Mouse (Mus musculus) midbrain, embryonic 16.5 days (tissue): ENCODE results near the gene Sord. TPM values are rescaled to one million over a fixed set of nuclear protein-coding genes. Genes with fewer than 3 reads are reported as not detected.

Experiments used
- ATAC-seq: fragments of 200-750 bp; cut with Nextera tagmentation; 2 replicates; pipeline ENCODE4 v1.8.0; 2017; ENCODE audit warnings: moderate TSS enrichment
- H3K27ac ChIP-seq: fragments of 300-500 bp; sonication (generic); 2 replicates; pipeline ENCODE4 v1.5.1; 2014; ENCODE audit warnings: mild to moderate bottlenecking, low read length, mixed read lengths
- H3K27me3 ChIP-seq: fragments of 300-500 bp; sonication (generic); 2 replicates; pipeline ENCODE4 v1.6.1; 2014; ENCODE audit warnings: low read depth, low read length, mixed read lengths; ENCODE audit not compliant: control insufficient read depth, insufficient read depth
- H3K36me3 ChIP-seq: fragments of 300-500 bp; sonication (generic); 2 replicates; pipeline ENCODE4 v1.6.1; 2014; ENCODE audit warnings: mild to moderate bottlenecking, low read length, moderate library complexity, mixed read lengths; ENCODE audit not compliant: control insufficient read depth, insufficient read depth
- H3K4me1 ChIP-seq: fragments of 300-500 bp; sonication (generic); 2 replicates; pipeline ENCODE4 v1.6.1; 2014; ENCODE audit warnings: mild to moderate bottlenecking, low read length, mixed read lengths; ENCODE audit not compliant: control insufficient read depth, insufficient read depth
- H3K4me2 ChIP-seq: fragments of 300-500 bp; sonication (generic); 2 replicates; pipeline ENCODE4 v1.6.1; 2014; ENCODE audit warnings: mild to moderate bottlenecking, low read length, mixed read lengths
- H3K4me3 ChIP-seq: fragments of 300-500 bp; sonication (generic); 2 replicates; pipeline ENCODE4 v1.5.1; 2014; ENCODE audit warnings: low read depth, mild to moderate bottlenecking, low read length, moderate library complexity, mixed read lengths
- H3K9ac ChIP-seq: fragments of 300-500 bp; sonication (generic); 2 replicates; pipeline ENCODE4 v1.6.1; 2014; ENCODE audit warnings: low read depth, low read length, mixed read lengths
- H3K9me3 ChIP-seq: fragments of 300-500 bp; sonication (generic); replicated peaks from 2 replicates; pipeline ENCODE4 v1.6.1; 2014; ENCODE audit warnings: mild to moderate bottlenecking, low read length, mixed read lengths; ENCODE audit not compliant: control insufficient read depth, poor library complexity, severe bottlenecking
- WGBS: fragments of 180-500 bp; shearing (Covaris S2); extraction: QIAGEN DNeasy Blood & Tissue Kit; methylation state at CpG from one replicate; pipeline ENCODE4 v1.1.7; 2014; 5-methylcytosine and 5-hydroxymethylcytosine counted together
- polyA plus RNA-seq: library from polyadenylated mRNA; unstranded; fragments of >200 nt; fragmentation: Nextera tagmentation; extraction: Ambion mirVana; gene quantifications from 2 replicates; pipeline ENCODE4 v1.2.1, GENCODE M21; 2015

Gene Sord
- polyA plus RNA-seq, 1 experiment from 2014 or later = 25.5 TPM

GRCm38 (mm10) chr2:122233759-122234557 lies 591 bp upstream of the Sord start:
- Histone ChIP-seq H3K36me3 (no peaks in the 10 kb centered on the region), H3K9me3 (no peaks in the 10 kb centered on the region), H3K4me1 (0 out of 2 replicates have a peak, but pooled peaks cover 2% of the 10 kb centered on the region), H3K4me2 (peak overlapping the region; percentile 72), H3K9ac (peak overlapping the region; percentile 53), H3K27ac (peak overlapping the region; percentile 53), H3K4me3 (peak overlapping the region; percentile 57), H3K27me3 (no peaks in the 10 kb centered on the region)
- WGBS = 4% methylated on average over 26 of the region's 26 CpGs
- ATAC-seq = peak; percentile 46

GRCm38 (mm10) chr2:122235425-122235824 lies 876 bp downstream of the Sord start:
- H3K27me3 ChIP-seq = no peaks in the 10 kb centered on the region
- no peak for ATAC-seq
- H3K4me3 ChIP-seq = peak overlapping the region; percentile 57
- H3K36me3 ChIP-seq = no peaks in the 10 kb centered on the region
- WGBS = 84% methylated on average over 2 of the region's 2 CpGs
- no peak overlapping the region for H3K27ac ChIP-seq
- H3K4me1 ChIP-seq = 0 out of 2 replicates have a peak, but pooled peaks cover 2% of the 10 kb centered on the region
- H3K9ac ChIP-seq = no peak overlapping the region
- H3K9me3 ChIP-seq = no peaks in the 10 kb centered on the region
- peak overlapping the region; percentile 72 for H3K4me2 ChIP-seq

DNA sequence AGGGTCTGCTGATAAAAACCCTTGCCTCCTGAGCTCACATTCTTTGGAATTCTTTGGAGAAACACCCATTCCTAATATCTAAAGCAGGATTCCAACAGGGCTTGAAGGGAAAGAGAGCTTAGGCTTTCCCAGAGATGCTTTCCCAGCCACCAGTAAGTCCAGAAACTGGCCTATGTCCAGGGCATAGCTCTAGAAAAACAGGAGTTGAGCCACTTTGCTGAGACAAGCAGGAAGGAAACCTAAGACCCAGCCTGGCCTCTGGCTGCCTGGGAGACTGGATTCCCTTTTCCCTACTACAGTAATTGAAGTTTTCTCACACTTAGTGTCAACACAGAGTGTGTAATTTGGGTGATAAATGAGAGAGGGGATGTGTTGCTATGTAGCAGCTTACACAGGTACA lies 1.8 kb downstream of the Sord start:
- H3K4me3 ChIP-seq = no peak overlapping the region
- H3K4me1 ChIP-seq = 0 out of 2 replicates have a peak, but pooled peaks cover 2% of the 10 kb centered on the region
- no peaks in the 10 kb centered on the region for H3K27me3 ChIP-seq
- no peaks in the 10 kb centered on the region for H3K36me3 ChIP-seq
- ATAC-seq = no peak
- H3K9ac ChIP-seq = no peak overlapping the region
- H3K27ac ChIP-seq = no peak overlapping the region
- H3K9me3 ChIP-seq = no peaks in the 10 kb centered on the region
- no peak overlapping the region for H3K4me2 ChIP-seq

GRCm38 (mm10) chr2:122237891-122238470 lies 3.4 kb downstream of the Sord start:
- no peak for ATAC-seq
- WGBS = 91% methylated on average over 2 of the region's 2 CpGs
- H3K9ac ChIP-seq = no peak overlapping the region

GRCm38 (mm10) chr2:122240735-122241134 lies 6.2 kb downstream of the Sord start:
- Histone ChIP-seq H3K4me1 (no peaks in the 10 kb centered on the region), H3K36me3 (no peaks in the 10 kb centered on the region), H3K9me3 (no peaks in the 10 kb centered on the region), H3K27me3 (no peaks in the 10 kb centered on the region), H3K4me2 (no peak overlapping the region), H3K4me3 (no peak overlapping the region), H3K27ac (no peak overlapping the region), H3K9ac (no peak overlapping the region)
- ATAC-seq = no peak

More at GRCm38 (mm10) chr2:122237891-122238470, 3.4 kb downstream of the Sord start:
- no peak overlapping the region for H3K4me2 ChIP-seq
- 0 out of 2 replicates have a peak, but pooled peaks cover 2% of the 10 kb centered on the region for H3K4me1 ChIP-seq
- H3K9me3 ChIP-seq = no peaks in the 10 kb centered on the region
- no peaks in the 10 kb centered on the region for H3K36me3 ChIP-seq
- no peak overlapping the region for H3K27ac ChIP-seq
- no peaks in the 10 kb centered on the region for H3K27me3 ChIP-seq
- no peak overlapping the region for H3K4me3 ChIP-seq

GRCm38 (mm10) chr2:122241226-122241625 lies 6.7 kb downstream of the Sord start:
- Histone ChIP-seq H3K9me3 (no peaks in the 10 kb centered on the region), H3K4me2 (no peak overlapping the region), H3K36me3 (no peaks in the 10 kb centered on the region), H3K9ac (no peak overlapping the region), H3K27ac (no peak overlapping the region), H3K4me1 (no peaks in the 10 kb centered on the region), H3K4me3 (no peak overlapping the region), H3K27me3 (no peaks in the 10 kb centered on the region)
- 86% methylated on average over 4 of the region's 4 CpGs for WGBS
- no peak for ATAC-seq

GRCm38 (mm10) chr2:122241935-122242334 lies 7.4 kb downstream of the Sord start:
- Histone ChIP-seq H3K27ac (no peak overlapping the region), H3K9me3 (no peaks in the 10 kb centered on the region), H3K4me3 (no peak overlapping the region), H3K4me2 (no peak overlapping the region), H3K27me3 (no peaks in the 10 kb centered on the region), H3K9ac (no peak overlapping the region), H3K36me3 (no peaks in the 10 kb centered on the region), H3K4me1 (no peaks in the 10 kb centered on the region)
- 71% methylated on average over 6 of the region's 6 CpGs for WGBS
- ATAC-seq = no peak

DNA sequence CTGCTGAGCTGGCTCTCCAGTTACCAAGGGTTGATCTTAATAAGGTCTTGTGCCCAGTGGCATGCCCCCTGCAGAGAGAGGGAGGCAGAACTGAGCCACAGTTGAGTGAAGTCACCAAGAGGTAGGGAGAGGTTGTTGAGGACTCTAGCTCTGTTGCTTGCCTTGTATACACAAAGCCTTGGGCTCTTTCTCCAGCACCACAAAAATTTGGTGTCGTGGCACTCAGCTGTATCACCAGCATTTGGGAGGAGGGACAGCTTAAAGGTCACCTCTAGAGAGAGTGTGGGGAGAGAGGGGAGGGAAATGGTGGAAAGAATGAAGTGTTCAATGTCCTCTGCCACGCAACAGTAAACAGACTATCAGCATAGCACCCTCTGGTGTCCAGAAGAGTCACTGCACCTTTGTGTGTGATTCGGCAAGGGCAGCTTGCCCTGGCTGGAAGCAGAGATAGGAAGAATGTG lies 9.2 kb downstream of the Sord start:
- H3K4me3 ChIP-seq = no peak overlapping the region
- no peak overlapping the region for H3K9ac ChIP-seq
- no peaks in the 10 kb centered on the region for H3K27me3 ChIP-seq
- no peaks in the 10 kb centered on the region for H3K4me1 ChIP-seq
- ATAC-seq = peak; percentile 56
- H3K9me3 ChIP-seq = no peaks in the 10 kb centered on the region
- no peaks in the 10 kb centered on the region for H3K36me3 ChIP-seq
- H3K27ac ChIP-seq = no peak overlapping the region
- no peak overlapping the region for H3K4me2 ChIP-seq
- WGBS = 1% methylated on average over 3 of the region's 3 CpGs

DNA sequence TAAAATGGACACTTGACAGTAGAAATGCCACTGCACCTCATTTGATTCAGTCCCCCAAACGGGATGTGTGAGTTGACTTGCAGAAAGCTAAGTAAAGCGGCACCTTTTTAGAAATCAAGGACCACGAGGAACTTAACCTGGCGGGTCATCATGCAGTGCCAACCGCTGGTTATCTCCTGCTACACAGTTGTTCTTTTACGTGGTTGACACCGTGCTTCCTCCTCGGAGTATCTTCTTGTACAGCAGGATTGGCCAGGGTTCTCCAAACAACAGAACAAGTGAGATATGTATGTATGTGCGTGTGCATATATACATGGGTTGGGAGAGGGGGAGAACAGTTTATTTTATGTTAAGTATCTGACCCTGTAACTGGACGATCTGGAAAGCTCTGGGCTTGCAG lies 13.2 kb downstream of the Sord start:
- H3K9ac ChIP-seq = no peak overlapping the region
- no peaks in the 10 kb centered on the region for H3K4me1 ChIP-seq
- H3K27ac ChIP-seq = no peak overlapping the region
- no peaks in the 10 kb centered on the region for H3K27me3 ChIP-seq
- no peak overlapping the region for H3K4me3 ChIP-seq
- WGBS = 89% methylated on average over 10 of the region's 10 CpGs
- ATAC-seq = no peak
- H3K4me2 ChIP-seq = no peak overlapping the region
- no peaks in the 10 kb centered on the region for H3K36me3 ChIP-seq
- no peaks in the 10 kb centered on the region for H3K9me3 ChIP-seq
